Mouse (Mus musculus) adrenal gland, adult 18-20 months (tissue): Measurements from ENCODE around the gene Fchsd2. TPM values are rescaled to one million over a fixed set of nuclear protein-coding genes. Genes with fewer than 3 reads are reported as not detected.

Source experiments
- DNase-seq, 2 experiments: peaks; one replicate each; pipeline ENCODE4 v3.0.0; 2021 to 2022; ENCODE audit warnings: low spot score in 2 of 2
- total RNA-seq, 2 experiments: library from RNA; stranded (reverse); gene quantifications; 1 replicate in 1 of 2; 2 replicates in 1 of 2; pipeline ENCODE4 v1.2.3; 2021

The Fchsd2 gene
- total RNA-seq, 2 experiments from 2014 or later, result 15.9 to 18.8 TPM

GRCm38 (mm10) chr7:101173331-101173730 lies 80.7 kb downstream of the Fchsd2 start:
- no peak for DNase-seq

- DNase-seq, result no peak
These were observed 86.1 kb downstream of the Fchsd2 start for GRCm38 (mm10) chr7:101178751-101179150.

DNA sequence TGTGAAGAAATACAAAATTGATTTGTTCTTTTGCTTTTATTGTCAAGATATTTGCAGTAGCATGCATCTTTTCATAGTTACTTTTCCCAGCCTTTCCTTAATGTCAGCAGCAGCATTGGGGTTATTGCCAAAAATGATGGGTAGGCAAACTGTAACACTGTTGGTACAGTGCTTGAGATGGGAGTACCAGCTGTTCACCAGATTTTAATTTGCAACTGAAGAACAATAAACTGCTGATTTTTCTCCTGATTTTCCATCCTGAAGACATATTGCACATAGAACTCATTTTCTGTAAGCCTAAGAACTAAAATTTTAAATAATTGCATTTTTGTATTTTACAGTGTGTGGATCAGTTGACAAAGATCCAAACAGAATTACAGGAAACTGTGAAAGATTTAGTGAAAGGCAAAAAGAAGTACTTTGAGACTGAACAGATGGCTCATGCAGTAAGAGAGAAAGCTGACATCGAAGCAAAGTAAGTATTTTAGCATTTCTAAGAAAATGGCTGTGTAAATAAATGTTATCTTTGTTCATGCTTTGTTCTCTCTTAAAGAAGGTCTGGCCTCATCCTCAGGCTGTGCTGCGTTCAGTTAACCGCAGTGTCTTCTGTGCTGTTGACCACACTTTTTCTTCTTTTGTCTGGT lies 98.8 kb downstream of the Fchsd2 start:
- DNase-seq, result no peak

GRCm38 (mm10) chr7:101210826-101211225 lies 118.2 kb downstream of the Fchsd2 start:
- no peak for DNase-seq

GRCm38 (mm10) chr7:101213515-101214263 lies 121.0 kb downstream of the Fchsd2 start:
- DNase-seq, result no peak

GRCm38 (mm10) chr7:101216724-101217123 lies 124.1 kb downstream of the Fchsd2 start:
- DNase-seq, result no peak

- no peak for DNase-seq
These were observed 130.8 kb downstream of the Fchsd2 start for GRCm38 (mm10) chr7:101223501-101223900.

DNA sequence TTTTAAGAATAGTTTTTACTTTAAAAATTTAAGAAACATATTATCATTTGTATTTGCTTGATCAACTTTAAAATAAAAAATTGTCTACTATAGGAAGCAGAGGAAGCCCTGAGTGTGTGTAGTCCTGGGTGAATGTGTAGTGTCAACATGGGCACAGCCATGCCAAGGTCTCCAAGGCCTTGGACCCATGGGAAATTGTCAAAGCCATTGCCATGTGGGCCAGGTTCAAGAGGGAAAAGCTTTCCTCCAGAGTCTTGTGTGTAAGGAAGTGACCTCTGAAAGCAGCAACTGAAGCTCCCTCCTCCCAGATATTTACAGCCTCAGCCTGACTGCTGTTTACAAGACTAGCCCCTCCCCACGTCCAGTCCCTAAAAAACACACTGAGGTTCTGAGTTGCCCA lies 136.7 kb downstream of the Fchsd2 start:
- no peak for DNase-seq

DNA sequence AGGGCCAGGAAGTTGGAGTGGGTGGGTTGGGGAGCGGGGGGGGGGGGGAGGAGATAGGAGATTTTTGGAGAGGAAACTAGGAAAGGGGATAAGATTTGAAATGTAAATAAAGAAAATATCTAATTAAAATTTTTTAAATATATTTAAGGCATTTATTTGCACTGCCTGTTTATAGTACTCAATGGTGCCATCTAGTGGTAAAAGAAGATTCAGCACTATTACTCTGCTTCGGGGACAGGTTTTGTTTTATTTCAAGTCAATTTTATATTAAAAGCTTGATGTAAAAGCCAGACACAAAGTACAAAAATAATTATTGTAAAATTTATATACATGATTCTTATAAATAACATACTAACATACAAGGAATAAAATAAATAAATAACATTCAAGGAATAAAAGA lies 138.8 kb downstream of the Fchsd2 start:
- DNase-seq, result no peak

DNA sequence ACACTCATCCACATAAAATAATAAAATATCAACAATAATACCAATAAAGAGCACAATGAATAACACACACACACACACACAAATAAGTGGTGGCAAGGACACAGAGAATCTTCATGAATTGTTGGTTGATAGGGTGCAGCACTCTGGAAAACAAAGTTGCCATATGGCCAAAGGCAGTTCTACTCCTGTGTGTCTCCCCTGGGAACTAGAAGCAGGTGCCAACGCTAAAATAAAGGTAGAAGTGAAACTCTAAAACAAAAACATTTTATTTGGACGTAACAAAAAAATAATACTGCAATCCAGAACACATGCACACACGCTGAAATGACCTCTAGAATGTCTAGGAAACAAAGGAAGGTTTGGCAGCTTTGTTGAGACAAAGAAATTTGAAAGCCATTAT lies 140.1 kb downstream of the Fchsd2 start:
- DNase-seq, result no peak

DNA sequence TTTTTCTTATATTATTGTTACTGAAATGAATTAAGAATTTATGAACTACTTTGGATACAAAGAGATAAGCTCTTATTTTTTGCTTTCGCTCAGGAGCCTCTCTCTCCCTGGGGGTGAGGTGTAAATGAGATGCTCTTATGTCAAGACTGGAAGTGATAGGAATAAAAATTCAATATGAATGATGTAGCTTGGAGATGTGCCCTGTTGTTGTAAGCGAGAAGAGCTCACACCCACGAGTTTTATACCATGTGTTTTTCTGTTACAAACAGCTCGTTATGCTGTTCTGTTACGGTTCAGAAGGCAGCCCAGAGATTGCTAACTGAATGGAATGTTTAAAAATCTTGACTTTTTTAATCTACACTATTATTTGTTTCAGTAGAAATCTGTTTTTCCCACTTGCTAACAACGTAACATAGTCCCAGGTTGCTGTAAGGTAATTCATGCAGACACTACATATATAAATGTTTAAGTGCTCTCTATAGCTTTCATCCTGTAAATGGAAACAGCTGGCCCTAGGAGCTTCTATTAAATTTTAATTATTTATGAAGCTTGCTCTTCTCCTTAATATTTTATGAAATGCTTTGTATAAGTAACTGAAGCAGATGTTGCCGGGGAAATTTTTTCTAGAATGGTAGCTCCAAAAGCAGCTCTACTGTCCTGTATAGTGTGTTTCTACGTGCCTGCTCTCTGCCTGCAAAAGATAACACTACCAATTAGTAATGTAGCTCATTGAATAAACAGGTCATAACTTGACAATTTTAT lies 144.2 kb downstream of the Fchsd2 start:
- no peak for DNase-seq

GRCm38 (mm10) chr7:101248760-101249159 lies 156.1 kb downstream of the Fchsd2 start:
- no peak for DNase-seq

- no peak for DNase-seq
These were observed 156.5 kb downstream of the Fchsd2 start for GRCm38 (mm10) chr7:101249173-101249572.

- DNase-seq, result no peak
These were observed 160.4 kb downstream of the Fchsd2 start for GRCm38 (mm10) chr7:101253071-101253470.

GRCm38 (mm10) chr7:101258482-101258881 lies 165.8 kb downstream of the Fchsd2 start:
- no peak for DNase-seq

DNA sequence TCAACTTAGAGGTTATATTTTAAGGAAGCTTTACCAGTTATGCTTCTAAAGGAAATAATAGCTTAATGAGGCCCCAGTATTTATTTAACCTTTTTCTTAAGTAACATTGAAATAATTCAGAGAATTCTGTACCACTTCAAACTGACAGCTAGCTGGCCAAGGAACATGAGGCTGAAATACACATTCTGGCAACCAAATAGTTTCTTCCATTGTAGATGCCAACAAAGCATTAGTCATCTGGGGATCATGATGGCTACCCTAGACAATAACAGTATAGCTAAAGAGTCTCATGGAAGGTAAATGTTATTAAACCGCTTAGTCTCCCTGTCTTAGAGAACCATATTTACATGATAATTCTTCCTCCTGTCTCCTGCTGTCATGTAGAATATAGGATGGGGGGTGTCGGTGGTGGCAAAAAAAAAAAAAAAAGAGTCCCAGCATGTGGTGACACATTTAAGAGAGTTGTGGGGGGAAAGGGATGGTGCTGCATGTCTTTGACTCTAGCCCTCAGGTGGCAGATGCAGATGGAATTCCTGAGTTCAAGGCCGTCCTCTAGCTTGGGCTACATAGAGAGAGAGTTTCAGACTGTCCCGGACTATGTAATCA lies 169.4 kb downstream of the Fchsd2 start:
- no peak for DNase-seq

DNA sequence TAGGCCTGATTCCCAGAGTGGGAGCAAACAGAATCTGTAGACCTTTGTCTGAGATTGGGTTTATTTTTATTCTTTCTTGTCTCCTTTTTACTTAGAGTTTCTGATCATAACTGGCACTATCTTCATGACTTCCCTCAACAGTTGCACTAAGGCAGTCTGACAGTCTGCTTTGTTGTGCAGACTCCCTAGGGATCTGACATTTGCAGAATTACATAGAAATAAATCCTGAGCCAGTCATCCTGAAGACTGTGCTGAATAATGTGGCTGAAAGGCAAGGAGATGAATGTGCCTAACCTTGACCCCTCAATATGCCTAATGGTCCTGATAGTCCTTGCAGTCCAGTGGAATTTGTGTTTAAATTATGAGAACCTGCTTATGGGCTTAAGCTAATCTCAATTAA lies 170.8 kb downstream of the Fchsd2 start:
- no peak for DNase-seq

GRCm38 (mm10) chr7:101267457-101268259 lies 175.0 kb downstream of the Fchsd2 start:
- DNase-seq, result no peak

- DNase-seq, result no peak
These were observed 178.9 kb downstream of the Fchsd2 start for GRCm38 (mm10) chr7:101271602-101272001.

- DNase-seq, result no peak
These were observed 179.9 kb downstream of the Fchsd2 start for GRCm38 (mm10) chr7:101272466-101273160.
